Mouse (Mus musculus) myocyte (in vitro differentiated cells): ENCODE measurements around the gene Arhgef38. TPM values are rescaled to one million over a fixed set of nuclear protein-coding genes. Genes with fewer than 3 reads are reported as not detected.

Experiments
- H3K27me3 ChIP-seq: one replicate; pipeline ENCODE4 v1.6.1; 2011; ENCODE audit not compliant: control insufficient read depth, insufficient read depth, insufficient read length
- H3K36me3 ChIP-seq: one replicate; pipeline ENCODE4 v1.6.1; 2011; ENCODE audit not compliant: control insufficient read depth, insufficient read depth
- H3K4me2 ChIP-seq: one replicate; pipeline ENCODE4 v1.6.1; 2011; ENCODE audit warnings: low read depth, control low read depth
- H3K4me3 ChIP-seq: one replicate; pipeline ENCODE4 v1.5.1; 2011; ENCODE audit warnings: mild to moderate bottlenecking, control low read depth, moderate library complexity
- H3K79me2 ChIP-seq: one replicate; pipeline ENCODE4 v1.6.1; 2011; ENCODE audit not compliant: control insufficient read depth, insufficient read depth
- H3ac ChIP-seq: one replicate; pipeline ENCODE4 v1.6.1; 2011; ENCODE audit not compliant: control insufficient read depth, insufficient read length
- CEBPB ChIP-seq: IDR thresholded peaks from 2 replicates; pipeline ENCODE4 v1.6.1; 2011; ENCODE audit warnings: mild to moderate bottlenecking, moderate library complexity; ENCODE audit not compliant: poor library complexity, insufficient read depth, severe bottlenecking
- E2F4 ChIP-seq: IDR thresholded peaks from one replicate; pipeline ENCODE4 v1.6.1; 2011; ENCODE audit warnings: mild to moderate bottlenecking, control low read depth, moderate library complexity; ENCODE audit not compliant: insufficient read depth
- MAX ChIP-seq: IDR thresholded peaks from one replicate; pipeline ENCODE4 v1.6.1; 2011; ENCODE audit warnings: low read depth, mild to moderate bottlenecking, control low read depth
- MYOD1 ChIP-seq, 3 experiments: IDR thresholded peaks; one replicate each; pipeline ENCODE4 v1.6.1; 2011; ENCODE audit warnings: control low read depth in 2 of 3, low read depth in 2 of 3, mild to moderate bottlenecking in 2 of 3, moderate library complexity in 1 of 3; ENCODE audit not compliant: insufficient read length in 2 of 3, control insufficient read depth in 1 of 3
- MYOG ChIP-seq, 3 experiments: IDR thresholded peaks; one replicate each; pipeline ENCODE4 v1.6.1; 2011; ENCODE audit warnings: control low read depth in 2 of 3, low read depth in 2 of 3, mild to moderate bottlenecking in 2 of 3; ENCODE audit not compliant: insufficient read length in 2 of 3, control insufficient read depth in 1 of 3, insufficient read depth in 1 of 3
- POLR2A ChIP-seq: IDR thresholded peaks from one replicate; pipeline ENCODE4 v1.6.1; 2011; ENCODE audit warnings: low read depth, mild to moderate bottlenecking, control low read depth, moderate library complexity; ENCODE audit not compliant: insufficient read length
- POLR2AphosphoS2 ChIP-seq: IDR thresholded peaks from one replicate; pipeline ENCODE4 v1.6.1; 2011; ENCODE audit warnings: low read depth, control low read depth; ENCODE audit not compliant: insufficient read length
- REST ChIP-seq: IDR thresholded peaks from one replicate; pipeline ENCODE4 v1.6.1; 2011; ENCODE audit warnings: mild to moderate bottlenecking, control low read depth, moderate library complexity; ENCODE audit not compliant: insufficient read depth, insufficient read length
- SRF ChIP-seq: IDR thresholded peaks from one replicate; pipeline ENCODE4 v1.6.1; 2011; ENCODE audit warnings: low read depth; ENCODE audit not compliant: control insufficient read depth, insufficient read length
- TCF12 ChIP-seq: IDR thresholded peaks from one replicate; pipeline ENCODE4 v1.6.1; 2011; ENCODE audit warnings: mild to moderate bottlenecking, control low read depth; ENCODE audit not compliant: poor library complexity, insufficient read depth, severe bottlenecking
- TCF3 ChIP-seq: IDR thresholded peaks from one replicate; pipeline ENCODE4 v1.6.1; 2011; ENCODE audit warnings: low read depth, control low read depth; ENCODE audit not compliant: insufficient read length
- USF1 ChIP-seq: IDR thresholded peaks from one replicate; pipeline ENCODE4 v1.6.1; 2011; ENCODE audit warnings: low read depth, mild to moderate bottlenecking, control low read depth, moderate library complexity
- polyA plus RNA-seq: library from polyadenylated mRNA; unstranded; fragments of >200 nt; fragmentation: generic; extraction: Trizol; gene quantifications from one replicate; pipeline ENCODE4 v1.2.1, GENCODE M21; 2012; ENCODE audit warnings: missing spikeins

The Arhgef38 gene
- polyA plus RNA-seq, 1 experiment = not detected

DNA sequence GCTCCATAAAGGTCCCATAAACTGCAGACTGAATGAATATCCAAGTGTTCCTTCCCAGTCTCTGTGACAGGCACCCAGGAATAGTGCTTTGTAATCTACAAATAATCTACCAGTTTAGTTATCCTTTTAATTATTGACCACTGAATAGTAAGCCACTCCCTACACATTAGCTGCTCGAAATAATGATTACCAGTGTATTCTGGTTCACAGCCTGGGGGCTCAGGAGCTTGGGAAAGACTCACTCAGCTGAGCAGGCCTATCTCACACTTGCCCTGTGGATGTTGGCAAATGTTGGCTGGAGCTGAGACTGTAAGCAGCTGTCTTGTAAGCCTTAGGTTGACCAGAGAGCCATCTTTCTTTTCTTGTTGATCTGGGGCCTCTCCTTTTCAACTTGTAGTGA is 7.2 kb upstream of the Arhgef38 start:
- TF ChIP-seq POLR2A (no peak), REST (no peak), E2F4 (no peak), CEBPB (no peak)
- no peak overlapping the region for H3ac ChIP-seq
- H3K79me2 ChIP-seq = no peaks in the 10 kb centered on the region
- no peaks in the 10 kb centered on the region for H3K36me3 ChIP-seq
- no peak overlapping the region for H3K4me2 ChIP-seq
- H3K4me3 ChIP-seq = no peak overlapping the region
- peaks cover 4% of the 10 kb centered on the region for H3K27me3 ChIP-seq

DNA sequence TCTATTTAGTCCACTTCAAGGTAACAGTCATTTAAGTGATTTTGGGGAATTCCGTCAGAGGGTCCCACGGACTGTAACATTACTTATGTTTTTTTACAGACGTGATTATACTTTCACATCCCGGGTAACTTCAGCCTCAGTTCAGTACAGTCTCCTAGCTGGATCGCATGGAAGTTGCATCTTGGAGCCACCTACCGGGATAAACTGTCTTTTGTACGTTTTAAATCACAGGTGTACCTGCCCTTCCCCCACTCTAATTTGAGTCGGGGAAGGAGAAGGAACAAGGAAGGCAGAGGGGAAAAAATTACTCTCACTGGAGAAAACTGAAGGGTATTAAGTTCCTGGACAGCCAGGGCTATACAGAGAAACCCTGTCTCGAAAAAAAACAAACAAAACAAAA is 756 bp downstream of the Arhgef38 start:
- Histone ChIP-seq H3K27me3 (peaks cover 16% of the 10 kb centered on the region), H3ac (no peak overlapping the region), H3K4me2 (no peak overlapping the region), H3K79me2 (no peaks in the 10 kb centered on the region), H3K4me3 (no peak overlapping the region), H3K36me3 (no peaks in the 10 kb centered on the region)
- TF ChIP-seq POLR2AphosphoS2 (no peak), TCF12 (no peak), MYOG (IDR thresholded peaks at IDR 0.05; ENCODE audit: control insufficient read depth in 1 of 3, insufficient read depth in 1 of 3, insufficient read length in 2 of 3, low read depth in 2 of 3) (no peak), CEBPB (no peak), SRF (no peak), REST (no peak), MYOD1 (IDR thresholded peaks at IDR 0.05; ENCODE audit: control insufficient read depth in 1 of 3, insufficient read length in 2 of 3, low read depth in 2 of 3) (no peak), USF1 (no peak), MAX (no peak), E2F4 (no peak), POLR2A (no peak)

DNA sequence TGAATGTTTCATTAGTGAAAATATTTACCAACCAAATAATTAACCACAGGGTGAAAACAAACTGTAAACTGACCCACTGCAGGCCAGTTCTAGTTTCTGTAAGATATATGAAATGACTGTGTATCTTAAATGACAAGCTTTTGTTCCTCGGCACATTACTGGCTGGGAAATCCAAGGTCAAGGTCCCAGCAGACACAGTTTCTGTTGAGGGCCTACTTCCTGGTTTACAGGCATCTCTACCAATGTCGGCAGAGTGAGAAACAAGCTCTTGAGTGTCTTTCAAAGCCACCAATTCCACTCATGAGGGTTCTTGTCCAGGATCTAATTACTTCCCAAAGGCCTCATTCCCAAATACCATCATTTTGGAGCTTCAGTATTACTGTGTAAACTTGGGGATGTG is 4.3 kb downstream of the Arhgef38 start:
- Histone ChIP-seq H3K79me2 (no peaks in the 10 kb centered on the region), H3K4me2 (no peak overlapping the region), H3K36me3 (no peaks in the 10 kb centered on the region), H3K27me3 (peaks cover 11% of the 10 kb centered on the region), H3ac (no peak overlapping the region), H3K4me3 (no peak overlapping the region)
- no peak for TF ChIP-seq POLR2AphosphoS2
- TF ChIP-seq MAX = no peak
- no peak for TF ChIP-seq USF1

DNA sequence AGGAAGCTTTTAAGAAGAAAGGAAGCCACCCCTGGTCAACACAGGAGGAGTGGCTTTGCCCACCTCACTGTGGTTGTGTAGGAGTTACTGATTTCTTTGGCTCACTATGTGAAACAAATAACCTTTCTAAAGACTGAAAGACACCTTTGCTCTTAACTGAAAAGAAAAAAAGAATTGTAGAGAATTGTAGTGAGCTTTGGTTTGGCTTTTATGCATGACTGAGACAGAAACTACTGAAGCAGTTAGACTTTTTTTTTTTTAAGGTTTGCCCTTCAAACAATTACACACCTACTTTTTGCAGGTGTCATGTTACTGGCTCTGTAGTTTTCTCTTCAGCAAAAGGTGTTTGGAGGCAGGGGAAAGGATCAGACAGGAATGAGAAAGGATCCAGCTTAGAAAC is 5.2 kb downstream of the Arhgef38 start:
- Histone ChIP-seq H3K36me3 (no peaks in the 10 kb centered on the region), H3ac (no peak overlapping the region), H3K79me2 (no peaks in the 10 kb centered on the region), H3K4me2 (no peak overlapping the region), H3K27me3 (peaks cover 4% of the 10 kb centered on the region), H3K4me3 (no peak overlapping the region)
- TF ChIP-seq E2F4 = no peak
- no peak for TF ChIP-seq MYOG (IDR thresholded peaks at IDR 0.05; ENCODE audit: control insufficient read depth in 1 of 3, insufficient read depth in 1 of 3, insufficient read length in 2 of 3, low read depth in 2 of 3)
- no peak for TF ChIP-seq TCF3
- TF ChIP-seq POLR2AphosphoS2 = no peak
- no peak for TF ChIP-seq CEBPB
- no peak for TF ChIP-seq POLR2A
- no peak for TF ChIP-seq REST
- TF ChIP-seq MYOD1 (IDR thresholded peaks at IDR 0.05; ENCODE audit: control insufficient read depth in 1 of 3, insufficient read length in 2 of 3, low read depth in 2 of 3) = no peak
- TF ChIP-seq USF1 = no peak
- no peak for TF ChIP-seq SRF

DNA sequence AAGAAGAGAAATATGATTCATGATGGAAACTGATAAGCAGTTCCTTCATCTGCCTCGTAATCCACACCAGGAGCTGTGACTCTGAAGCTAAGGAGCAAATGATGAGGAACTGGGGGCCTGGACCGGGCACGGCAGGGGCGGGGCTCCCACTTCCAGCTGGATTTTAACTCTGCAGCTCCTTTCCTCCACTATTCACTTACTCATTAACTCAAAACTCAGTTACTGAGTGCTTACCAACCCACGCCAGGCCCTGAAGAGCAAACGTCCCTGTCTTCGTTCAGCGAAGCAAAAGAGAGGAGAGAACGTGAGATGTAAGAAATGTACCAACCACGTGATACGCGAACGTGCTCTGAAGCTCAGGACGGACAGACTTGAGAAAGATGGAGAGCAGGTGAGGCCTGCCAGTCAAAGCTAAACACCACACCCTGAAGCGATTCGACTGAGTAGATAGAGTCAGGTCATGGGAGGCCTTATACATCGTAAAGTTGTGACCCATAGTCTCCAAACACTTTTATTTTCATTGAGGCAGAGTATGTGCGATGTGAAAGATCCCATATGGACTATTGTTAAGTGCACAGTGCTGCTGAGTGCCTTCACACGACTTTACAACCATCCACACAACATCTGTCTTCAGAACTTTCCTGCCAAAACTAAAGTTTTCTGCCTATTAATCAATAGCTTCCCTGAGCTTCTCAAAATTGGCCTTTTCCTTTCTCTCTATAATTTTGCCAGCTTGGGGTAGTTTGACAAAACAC is 7.3 kb downstream of the Arhgef38 start:
- no peaks in the 10 kb centered on the region for H3K27me3 ChIP-seq
- no peak overlapping the region for H3K4me3 ChIP-seq
- no peaks in the 10 kb centered on the region for H3K79me2 ChIP-seq
- no peak overlapping the region for H3ac ChIP-seq
- H3K4me2 ChIP-seq = no peak overlapping the region
- TF ChIP-seq SRF (no peak), POLR2AphosphoS2 (no peak), E2F4 (no peak), CEBPB (no peak), MYOG (IDR thresholded peaks at IDR 0.05; ENCODE audit: control insufficient read depth in 1 of 3, insufficient read depth in 1 of 3, insufficient read length in 2 of 3, low read depth in 2 of 3) (no peak), MYOD1 (IDR thresholded peaks at IDR 0.05; ENCODE audit: control insufficient read depth in 1 of 3, insufficient read length in 2 of 3, low read depth in 2 of 3) (no peak), POLR2A (no peak), TCF12 (no peak), TCF3 (no peak), USF1 (no peak), REST (no peak), MAX (no peak)
- no peaks in the 10 kb centered on the region for H3K36me3 ChIP-seq
